Mouse (Mus musculus): ENCODE measurements around the gene Ftsj3. TPM values are rescaled to one million over a fixed set of nuclear protein-coding genes. Genes with fewer than 3 reads are reported as not detected.

Ftsj3 gene
- polyA plus RNA-seq, 1 experiment from 2014 or later = 72.1 TPM

DNA sequence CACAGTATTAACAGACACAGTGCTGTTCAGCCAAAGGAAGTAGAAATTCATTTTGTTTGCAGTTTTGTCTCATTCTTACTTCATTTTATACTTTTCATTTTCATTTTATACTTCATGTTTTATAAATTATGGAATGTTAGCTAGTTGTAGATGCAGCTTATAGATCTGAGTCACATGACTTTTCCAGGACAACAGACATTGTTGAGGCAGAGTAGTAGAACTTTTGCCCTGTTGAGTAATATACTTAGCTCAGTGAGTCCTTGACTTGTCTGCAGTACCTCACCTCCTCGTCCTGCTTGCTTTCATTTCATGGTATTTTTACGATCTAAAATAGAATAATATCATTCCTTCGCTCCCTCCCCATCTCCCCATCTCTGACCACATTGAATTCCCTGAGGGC is 35.3 kb downstream of the Ftsj3 start:
- Histone ChIP-seq H3K4me3 (ENCODE audit: low read length) (no peak overlapping the region), H3K9ac (ENCODE audit: low read depth, low read length) (no peak overlapping the region), H3K27me3 (ENCODE audit: control insufficient read depth, insufficient read depth, low read length) (no peaks in the 10 kb centered on the region), H3K4me2 (replicated peaks; ENCODE audit: low read depth, low read length) (no peak overlapping the region), H3K9me3 (ENCODE audit: control insufficient read depth, low read length) (no peaks in the 10 kb centered on the region), H3K4me1 (ENCODE audit: control insufficient read depth, insufficient read depth, low read length) (peaks cover 4% of the 10 kb centered on the region; the same call in 1 of the 2 replicates), H3K27ac (ENCODE audit: low read depth, low read length) (no peak overlapping the region), H3K36me3 (ENCODE audit: control insufficient read depth, insufficient read depth, low read length) (peaks cover 18% of the 10 kb centered on the region)
- no peak for ATAC-seq (ENCODE audit: low FRiP score, low TSS enrichment)
- WGBS = 84% methylated on average over 3 of the region's 3 CpGs

DNA sequence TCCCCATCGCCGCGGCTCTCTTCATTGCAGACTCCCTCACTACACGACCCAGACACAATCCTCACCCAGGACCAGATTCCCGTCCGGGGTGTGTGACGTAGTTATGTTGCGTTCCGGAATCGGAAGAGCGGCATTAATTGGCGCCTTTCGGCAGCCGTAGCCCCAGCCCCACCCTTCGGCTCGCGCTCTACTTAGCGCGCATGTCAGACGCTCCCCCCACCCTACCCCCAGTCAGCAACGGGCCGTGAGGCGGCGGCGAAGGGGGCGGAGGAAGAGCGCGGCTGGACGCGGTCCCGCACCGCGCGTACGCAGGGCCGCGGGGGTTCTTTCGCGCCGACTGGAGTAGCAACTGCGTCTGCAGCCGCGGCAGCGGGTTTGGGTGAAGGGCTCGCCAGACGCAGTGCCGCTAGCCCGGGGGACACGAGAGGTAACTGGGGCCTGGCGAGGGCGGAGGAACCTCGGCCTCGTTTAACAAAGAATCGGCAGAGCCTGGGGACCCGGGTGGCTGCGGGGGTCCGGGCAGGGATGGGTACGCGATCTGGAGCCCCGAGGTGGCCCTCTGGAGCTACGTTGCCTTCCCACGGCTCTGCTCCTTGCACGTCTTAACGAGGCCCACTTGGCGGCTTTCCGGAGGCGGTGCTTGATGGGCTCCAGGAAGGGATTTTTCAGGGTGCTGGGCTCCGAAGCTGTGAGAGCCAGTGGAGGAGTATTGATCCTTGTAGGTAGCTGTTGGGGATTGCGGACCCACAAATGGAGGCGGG is 39.0 kb downstream of the Ftsj3 start, which contains the start of gene Ddx42:
Ddx42 (plus strand) TSS at position 197 of the 761 bp plus-strand sequence.
- H3K36me3 ChIP-seq (ENCODE audit: control insufficient read depth, insufficient read depth, low read length) = peaks cover 10% of the 10 kb centered on the region
- WGBS = under 1% methylated on average over 67 of the region's 70 CpGs
- H3K9ac ChIP-seq (ENCODE audit: low read depth, low read length) = peak within 1 kb of the TSS; percentile 97
- ATAC-seq (ENCODE audit: low FRiP score, low TSS enrichment) = peak; percentile 93
- H3K27me3 ChIP-seq (ENCODE audit: control insufficient read depth, insufficient read depth, low read length) = no peaks in the 10 kb centered on the region
- peak within 1 kb of the TSS; percentile 99 for H3K4me3 ChIP-seq (ENCODE audit: low read length)
- peak within 1 kb of the TSS; percentile 97 for H3K27ac ChIP-seq (ENCODE audit: low read depth, low read length)
- peak within 1 kb of the TSS; percentile 76 for H3K4me2 ChIP-seq (replicated peaks; ENCODE audit: low read depth, low read length)
- H3K4me1 ChIP-seq (ENCODE audit: control insufficient read depth, insufficient read depth, low read length) = peaks cover 13% of the 10 kb centered on the region
- H3K9me3 ChIP-seq (ENCODE audit: control insufficient read depth, low read length) = no peaks in the 10 kb centered on the region

DNA sequence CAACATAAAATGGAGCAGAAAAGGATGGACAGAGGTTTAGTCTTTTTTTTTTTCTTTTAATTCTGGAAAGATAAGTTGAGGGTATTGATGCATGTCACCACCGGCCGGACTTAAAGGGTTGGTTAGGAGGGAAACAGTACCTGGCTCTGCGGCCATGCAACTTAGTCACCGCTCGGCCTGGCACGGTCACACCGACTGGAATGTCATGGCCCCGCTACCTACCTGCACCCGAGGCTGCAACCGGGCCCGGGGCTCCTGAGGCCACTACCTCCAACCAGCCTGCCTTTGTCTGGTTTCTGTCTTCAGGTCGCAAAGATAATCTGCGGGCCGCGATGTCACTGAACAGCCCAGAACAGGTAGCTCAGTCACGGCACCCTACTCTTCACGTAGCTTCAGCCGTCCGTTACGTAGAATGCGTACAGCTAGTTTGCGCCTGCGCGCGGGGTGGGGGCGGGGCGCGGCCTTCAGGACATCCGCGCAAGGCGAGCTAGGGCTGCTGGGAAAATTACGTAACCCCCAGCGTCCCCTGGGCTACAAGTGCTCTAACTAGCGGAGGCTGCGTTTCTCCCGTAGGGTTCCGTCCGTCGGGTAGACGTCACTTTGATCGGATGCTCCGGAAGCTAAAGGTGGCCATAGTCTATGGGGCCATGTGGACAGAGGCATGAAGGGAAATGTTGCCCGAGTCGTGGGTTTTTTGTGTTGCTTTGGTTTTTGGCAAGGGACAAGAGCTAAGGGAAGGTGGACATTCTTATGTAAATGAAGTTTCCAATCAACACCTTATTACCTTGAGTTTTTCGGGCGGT is 39.8 kb downstream of the Ftsj3 start, which contains the start of gene Ccdc47:
Ccdc47 (minus strand) TSS at position 418 of the 803 bp plus-strand sequence.
- Histone ChIP-seq H3K9ac (ENCODE audit: low read depth, low read length) (peak within 1 kb of the TSS; percentile 97), H3K27ac (ENCODE audit: low read depth, low read length) (peak within 1 kb of the TSS; percentile 97), H3K9me3 (ENCODE audit: control insufficient read depth, low read length) (no peaks in the 10 kb centered on the region), H3K27me3 (ENCODE audit: control insufficient read depth, insufficient read depth, low read length) (no peaks in the 10 kb centered on the region), H3K4me1 (ENCODE audit: control insufficient read depth, insufficient read depth, low read length) (peaks cover 13% of the 10 kb centered on the region), H3K4me2 (replicated peaks; ENCODE audit: low read depth, low read length) (peak within 1 kb of the TSS; percentile 76), H3K36me3 (ENCODE audit: control insufficient read depth, insufficient read depth, low read length) (peaks cover 18% of the 10 kb centered on the region), H3K4me3 (ENCODE audit: low read length) (peak within 1 kb of the TSS; percentile 99)
- under 1% methylated on average over 46 of the region's 46 CpGs for whole genome bisulfite sequencing
- ATAC-seq (ENCODE audit: low FRiP score, low TSS enrichment) = peak; percentile 96

DNA sequence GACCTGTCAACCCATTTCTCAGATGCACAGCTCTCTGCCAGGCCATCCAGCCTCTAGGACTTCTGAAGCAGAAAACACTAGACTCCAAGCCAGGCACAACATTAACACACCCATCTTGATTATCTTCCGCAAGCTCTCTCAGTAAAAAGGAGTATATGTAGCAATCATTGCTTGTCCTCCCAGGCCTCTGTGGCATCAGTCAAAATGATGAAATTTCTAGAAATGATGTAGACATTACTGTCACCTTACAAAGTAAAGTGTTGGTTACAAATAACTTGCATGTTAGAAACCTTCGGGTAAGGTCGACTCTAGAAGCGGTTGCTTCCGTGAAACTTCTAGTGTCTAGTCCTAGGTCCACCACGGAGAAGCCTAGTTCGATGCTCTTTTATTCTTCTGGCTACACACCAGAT is 40.4 kb downstream of the Ftsj3 start:
- H3K4me1 ChIP-seq (ENCODE audit: control insufficient read depth, insufficient read depth, low read length) = peaks cover 13% of the 10 kb centered on the region
- H3K9ac ChIP-seq (ENCODE audit: low read depth, low read length) = peak overlapping the region; percentile 97
- H3K4me2 ChIP-seq (replicated peaks; ENCODE audit: low read depth, low read length) = peak overlapping the region; percentile 74
- peak overlapping the region; percentile 99 for H3K4me3 ChIP-seq (ENCODE audit: low read length)
- ATAC-seq (ENCODE audit: low FRiP score, low TSS enrichment) = no peak
- H3K27me3 ChIP-seq (ENCODE audit: control insufficient read depth, insufficient read depth, low read length) = no peaks in the 10 kb centered on the region
- 29% methylated on average over 7 of the region's 7 CpGs for WGBS
- peak overlapping the region; percentile 97; the same call in 1 of the 2 replicates for H3K27ac ChIP-seq (ENCODE audit: low read depth, low read length)
- H3K36me3 ChIP-seq (ENCODE audit: control insufficient read depth, insufficient read depth, low read length) = peaks cover 22% of the 10 kb centered on the region
- H3K9me3 ChIP-seq (ENCODE audit: control insufficient read depth, low read length) = no peaks in the 10 kb centered on the region

DNA sequence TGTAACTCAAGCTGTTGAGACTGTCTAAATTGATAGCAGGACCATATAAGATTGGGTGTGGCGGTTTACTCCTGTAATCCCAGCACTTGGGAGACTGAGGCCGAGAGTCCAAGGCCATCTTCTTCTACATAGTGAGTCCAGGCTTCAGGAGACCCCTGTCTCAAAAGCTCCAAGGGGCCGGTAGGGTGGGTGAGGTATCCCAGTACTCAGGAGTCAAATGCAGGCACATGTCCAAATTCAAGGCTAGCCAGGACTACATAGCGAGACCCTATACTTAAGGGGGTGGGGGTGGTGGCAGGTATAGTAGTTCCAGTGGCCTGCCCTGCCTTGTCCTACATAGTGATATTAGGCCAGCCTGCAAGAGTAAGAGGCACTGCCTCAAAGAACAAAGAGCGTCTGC is 41.0 kb downstream of the Ftsj3 start:
- H3K36me3 ChIP-seq (ENCODE audit: control insufficient read depth, insufficient read depth, low read length) = peaks cover 28% of the 10 kb centered on the region
- whole genome bisulfite sequencing = 88% methylated on average over 5 of the region's 5 CpGs
- no peak overlapping the region for H3K27ac ChIP-seq (ENCODE audit: low read depth, low read length)
- no peaks in the 10 kb centered on the region for H3K27me3 ChIP-seq (ENCODE audit: control insufficient read depth, insufficient read depth, low read length)
- ATAC-seq (ENCODE audit: low FRiP score, low TSS enrichment) = no peak
- H3K9me3 ChIP-seq (ENCODE audit: control insufficient read depth, low read length) = no peaks in the 10 kb centered on the region
- H3K4me1 ChIP-seq (ENCODE audit: control insufficient read depth, insufficient read depth, low read length) = peaks cover 13% of the 10 kb centered on the region
- no peak overlapping the region; the same call in 1 of the 2 replicates for H3K9ac ChIP-seq (ENCODE audit: low read depth, low read length)
- peak overlapping the region; percentile 74 for H3K4me2 ChIP-seq (replicated peaks; ENCODE audit: low read depth, low read length)
- H3K4me3 ChIP-seq (ENCODE audit: low read length) = peak overlapping the region; percentile 99

DNA sequence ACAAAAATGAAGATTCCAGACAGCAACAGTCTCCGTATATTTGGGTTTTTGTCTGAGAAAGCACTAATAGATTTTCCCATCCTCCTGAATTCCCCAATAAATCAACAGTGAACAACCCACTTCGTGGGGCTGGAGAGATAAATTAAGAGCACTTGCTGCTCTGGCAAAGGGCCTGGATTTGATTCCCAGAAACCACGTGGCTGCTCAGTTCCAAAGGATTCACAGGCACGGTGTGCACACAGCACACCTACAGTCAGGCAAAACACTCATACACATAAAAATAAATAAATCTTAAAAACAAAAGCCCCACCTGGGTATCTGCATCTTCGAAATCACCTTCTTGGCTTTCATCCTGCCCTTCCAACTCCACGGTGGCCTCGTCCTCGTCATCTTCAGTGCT is 43.1 kb downstream of the Ftsj3 start:
- H3K4me3 ChIP-seq (ENCODE audit: low read length) = no peak overlapping the region
- 84% methylated on average over 8 of the region's 8 CpGs for WGBS
- no peak overlapping the region for H3K27ac ChIP-seq (ENCODE audit: low read depth, low read length)
- H3K4me2 ChIP-seq (replicated peaks; ENCODE audit: low read depth, low read length) = no peak overlapping the region
- no peak overlapping the region for H3K9ac ChIP-seq (ENCODE audit: low read depth, low read length)
- no peaks in the 10 kb centered on the region for H3K27me3 ChIP-seq (ENCODE audit: control insufficient read depth, insufficient read depth, low read length)
- H3K9me3 ChIP-seq (ENCODE audit: control insufficient read depth, low read length) = no peaks in the 10 kb centered on the region
- H3K36me3 ChIP-seq (ENCODE audit: control insufficient read depth, insufficient read depth, low read length) = peaks cover 47% of the 10 kb centered on the region
- H3K4me1 ChIP-seq (ENCODE audit: control insufficient read depth, insufficient read depth, low read length) = peaks cover 9% of the 10 kb centered on the region
- ATAC-seq (ENCODE audit: low FRiP score, low TSS enrichment) = no peak

DNA sequence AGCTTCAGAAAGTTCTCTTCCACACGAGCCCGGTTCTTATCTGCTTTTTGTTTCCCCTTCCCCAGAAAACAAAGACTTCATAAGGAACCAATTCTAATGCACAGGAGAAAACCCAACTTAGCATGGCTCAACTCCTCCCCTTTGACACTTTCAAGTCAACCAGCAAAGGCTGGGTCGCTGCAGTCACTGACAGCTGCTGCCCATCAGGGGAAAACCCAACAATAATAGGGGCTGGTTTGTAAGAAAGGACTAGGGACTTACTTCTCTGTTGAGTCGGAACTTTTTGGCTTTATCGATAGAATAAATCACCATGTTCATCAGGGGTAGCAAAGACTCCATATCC is 53.8 kb downstream of the Ftsj3 start, which contains the start of gene Strada:
Strada (minus strand) TSS at position 46 of the 343 bp plus-strand sequence.
- no peak for ATAC-seq (ENCODE audit: low FRiP score, low TSS enrichment)
- WGBS = 82% methylated on average over 5 of the region's 5 CpGs
- no peak within 1 kb of the TSS for H3K27ac ChIP-seq (ENCODE audit: low read depth, low read length)
- peaks cover 80% of the 10 kb centered on the region for H3K36me3 ChIP-seq (ENCODE audit: control insufficient read depth, insufficient read depth, low read length)
- H3K4me1 ChIP-seq (ENCODE audit: control insufficient read depth, insufficient read depth, low read length) = no peaks in the 10 kb centered on the region
- no peak within 1 kb of the TSS for H3K9ac ChIP-seq (ENCODE audit: low read depth, low read length)
- H3K27me3 ChIP-seq (ENCODE audit: control insufficient read depth, insufficient read depth, low read length) = no peaks in the 10 kb centered on the region
- no peak within 1 kb of the TSS for H3K4me2 ChIP-seq (replicated peaks; ENCODE audit: low read depth, low read length)
- no peak within 1 kb of the TSS for H3K4me3 ChIP-seq (ENCODE audit: low read length)
- H3K9me3 ChIP-seq (ENCODE audit: control insufficient read depth, low read length) = no peaks in the 10 kb centered on the region

DNA sequence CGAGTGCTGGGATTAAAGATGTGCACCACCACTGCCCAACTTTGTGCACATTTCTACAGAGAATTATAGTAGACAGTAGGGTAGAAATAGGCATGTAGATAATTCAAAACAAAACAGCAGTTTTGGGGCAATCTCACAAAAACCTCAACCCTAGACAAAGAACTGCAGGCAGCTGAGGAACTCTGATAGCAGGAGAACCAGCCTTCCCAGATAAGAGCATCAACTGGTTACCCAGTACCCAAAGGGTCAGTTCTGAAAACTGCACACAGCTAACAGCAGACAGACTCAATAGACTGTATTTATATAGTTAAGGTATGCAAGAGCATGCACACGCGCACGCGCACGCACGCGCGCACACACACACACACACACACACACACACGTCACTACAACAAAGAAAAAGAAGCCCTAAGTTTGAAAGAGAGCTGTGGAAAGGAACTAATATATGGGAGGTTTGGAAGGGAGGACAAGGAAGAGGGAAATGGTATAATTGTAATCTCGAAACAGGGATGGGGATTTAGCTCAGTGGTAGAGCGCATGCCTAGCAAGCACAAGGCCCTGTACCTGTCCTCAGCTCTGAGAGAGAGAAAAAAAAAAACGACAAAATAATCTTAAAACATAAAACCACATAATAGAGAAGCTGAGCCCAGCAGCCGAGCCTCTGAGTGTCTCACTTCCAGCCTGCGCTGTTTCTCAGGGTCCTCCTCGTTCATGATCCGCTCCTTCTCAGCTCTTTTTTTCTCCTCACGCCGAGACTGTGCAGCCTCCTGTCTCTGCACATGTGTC is 54.3 kb downstream of the Ftsj3 start:
- H3K27ac ChIP-seq (ENCODE audit: low read depth, low read length) = no peak overlapping the region
- no peak overlapping the region for H3K4me3 ChIP-seq (ENCODE audit: low read length)
- no peak for ATAC-seq (ENCODE audit: low FRiP score, low TSS enrichment)
- no peak overlapping the region for H3K9ac ChIP-seq (ENCODE audit: low read depth, low read length)
- peaks cover 78% of the 10 kb centered on the region for H3K36me3 ChIP-seq (ENCODE audit: control insufficient read depth, insufficient read depth, low read length)
- no peak overlapping the region for H3K4me2 ChIP-seq (replicated peaks; ENCODE audit: low read depth, low read length)
- no peaks in the 10 kb centered on the region for H3K4me1 ChIP-seq (ENCODE audit: control insufficient read depth, insufficient read depth, low read length)
- no peaks in the 10 kb centered on the region for H3K27me3 ChIP-seq (ENCODE audit: control insufficient read depth, insufficient read depth, low read length)
- 96% methylated on average over 19 of the region's 19 CpGs for WGBS
- H3K9me3 ChIP-seq (ENCODE audit: control insufficient read depth, low read length) = no peaks in the 10 kb centered on the region
